Mouse (Mus musculus): ENCODE data around the gene Cgrrf1. TPM values are rescaled to one million over a fixed set of nuclear protein-coding genes. Genes with fewer than 3 reads are reported as not detected.

The Cgrrf1 gene
- polyA plus RNA-seq, 1 experiment from 2014 or later: 35.2 TPM

DNA sequence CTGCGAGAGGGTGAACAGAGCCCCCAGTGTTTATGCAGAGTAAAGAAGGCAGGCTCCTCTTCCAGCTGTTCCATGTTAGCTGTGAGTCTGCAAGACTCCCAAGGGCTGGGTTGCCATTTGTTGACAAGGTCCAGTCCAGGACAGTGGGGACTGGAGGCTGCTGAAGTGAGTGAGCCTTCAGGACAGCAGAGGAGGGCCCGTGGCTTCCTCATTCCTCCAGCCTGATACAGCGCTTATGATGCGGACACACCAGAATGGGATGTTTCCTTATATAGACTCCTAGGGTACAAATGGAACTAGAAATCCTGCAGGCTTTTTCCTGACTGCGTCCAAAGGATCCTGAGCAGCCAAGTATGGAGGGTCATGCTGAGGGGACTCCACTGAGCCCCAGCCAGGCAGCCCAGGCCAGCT is 54.0 kb downstream of the Cgrrf1 start:
- ATAC-seq (ENCODE audit: insufficient number of reproducible peaks, low FRiP score, low TSS enrichment, low read depth): no peak
- WGBS: 34% methylated on average over 5 of the region's 5 CpGs
- peaks cover 14% of the 10 kb centered on the region; the same call in 1 of the 2 replicates for H3K4me1 ChIP-seq (ENCODE audit: control insufficient read depth, insufficient read depth, low read length)
- no peak overlapping the region for H3K27ac ChIP-seq (replicated peaks; ENCODE audit: low read depth, low read length)
- peak overlapping the region; percentile 67 for H3K4me3 ChIP-seq (ENCODE audit: low read depth, low read length)
- H3K9ac ChIP-seq (ENCODE audit: low read length): no peak overlapping the region
- no peaks in the 10 kb centered on the region for H3K36me3 ChIP-seq (ENCODE audit: control insufficient read depth, insufficient read depth, low read length)
- no peaks in the 10 kb centered on the region for H3K27me3 ChIP-seq (ENCODE audit: control insufficient read depth, insufficient read depth, low read length)
- peak overlapping the region; percentile 98 for H3K4me2 ChIP-seq (ENCODE audit: low read depth, severe bottlenecking)
- peak; percentile 45 for DNase-seq (ENCODE audit: low spot score)
- H3K9me3 ChIP-seq (ENCODE audit: control insufficient read depth, low read length): no peaks in the 10 kb centered on the region

DNA sequence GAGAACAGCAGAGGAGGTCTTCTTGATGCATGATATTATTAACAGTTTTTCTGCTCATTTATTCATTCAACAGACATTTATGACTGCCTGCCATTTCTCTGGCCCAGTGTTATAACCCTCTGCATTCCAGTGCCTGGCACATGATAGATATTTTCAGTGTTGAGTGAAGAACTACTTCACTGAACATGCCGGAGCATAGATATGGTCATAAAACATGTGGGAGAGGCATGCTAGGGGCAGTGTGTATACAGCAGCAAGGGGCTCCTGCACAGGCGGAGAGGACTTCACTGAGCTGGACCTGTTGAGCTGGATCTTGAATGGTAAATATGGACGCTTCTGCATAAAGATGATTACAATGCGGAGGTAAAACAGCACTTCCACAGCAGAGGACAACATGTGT is 57.2 kb downstream of the Cgrrf1 start:
- H3K27me3 ChIP-seq (ENCODE audit: control insufficient read depth, insufficient read depth, low read length): no peaks in the 10 kb centered on the region
- ATAC-seq (ENCODE audit: insufficient number of reproducible peaks, low FRiP score, low TSS enrichment, low read depth) (no peak), DNase-seq (ENCODE audit: low spot score) (no peak)
- H3K4me3 ChIP-seq (ENCODE audit: low read depth, low read length): no peak overlapping the region
- 93% methylated on average over 4 of the region's 4 CpGs for WGBS
- peaks cover 3% of the 10 kb centered on the region; the same call in 1 of the 2 replicates for H3K4me1 ChIP-seq (ENCODE audit: control insufficient read depth, insufficient read depth, low read length)
- no peaks in the 10 kb centered on the region for H3K9me3 ChIP-seq (ENCODE audit: control insufficient read depth, low read length)
- H3K36me3 ChIP-seq (ENCODE audit: control insufficient read depth, insufficient read depth, low read length): no peaks in the 10 kb centered on the region
- H3K27ac ChIP-seq (replicated peaks; ENCODE audit: low read depth, low read length): no peak overlapping the region
- H3K9ac ChIP-seq (ENCODE audit: low read length): no peak overlapping the region
- H3K4me2 ChIP-seq (ENCODE audit: low read depth, severe bottlenecking): no peak overlapping the region

DNA sequence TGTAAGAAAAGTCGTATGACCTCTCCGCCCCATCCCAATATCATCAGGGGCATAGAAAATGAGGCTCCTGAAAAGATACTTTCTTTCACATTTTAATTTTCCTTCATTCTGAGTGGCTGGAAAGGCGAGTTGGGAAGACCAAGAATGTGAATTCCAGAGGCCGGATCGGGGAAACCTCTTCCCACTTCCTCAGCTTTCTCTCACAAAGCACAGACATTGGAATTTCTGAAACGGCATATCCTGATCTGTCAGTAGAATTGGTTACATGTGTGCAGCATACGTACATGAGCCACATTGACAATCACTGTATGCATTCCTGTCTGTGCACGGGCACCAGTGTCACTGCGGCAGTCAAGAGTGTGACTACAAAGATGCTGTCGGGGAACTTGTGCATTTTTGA is 62.0 kb downstream of the Cgrrf1 start:
- H3K27ac ChIP-seq (replicated peaks; ENCODE audit: low read depth, low read length): no peak overlapping the region
- H3K27me3 ChIP-seq (ENCODE audit: control insufficient read depth, insufficient read depth, low read length): no peaks in the 10 kb centered on the region
- no peak overlapping the region for H3K4me3 ChIP-seq (ENCODE audit: low read depth, low read length)
- H3K4me2 ChIP-seq (ENCODE audit: low read depth, severe bottlenecking): no peak overlapping the region
- H3K4me1 ChIP-seq (ENCODE audit: control insufficient read depth, insufficient read depth, low read length): no peaks in the 10 kb centered on the region
- no peak overlapping the region for H3K9ac ChIP-seq (ENCODE audit: low read length)
- no peaks in the 10 kb centered on the region for H3K9me3 ChIP-seq (ENCODE audit: control insufficient read depth, low read length)
- ATAC-seq (ENCODE audit: insufficient number of reproducible peaks, low FRiP score, low TSS enrichment, low read depth): no peak
- no peaks in the 10 kb centered on the region for H3K36me3 ChIP-seq (ENCODE audit: control insufficient read depth, insufficient read depth, low read length)
- no peak for DNase-seq (ENCODE audit: low spot score)
- WGBS: 87% methylated on average over 10 of the region's 10 CpGs

DNA sequence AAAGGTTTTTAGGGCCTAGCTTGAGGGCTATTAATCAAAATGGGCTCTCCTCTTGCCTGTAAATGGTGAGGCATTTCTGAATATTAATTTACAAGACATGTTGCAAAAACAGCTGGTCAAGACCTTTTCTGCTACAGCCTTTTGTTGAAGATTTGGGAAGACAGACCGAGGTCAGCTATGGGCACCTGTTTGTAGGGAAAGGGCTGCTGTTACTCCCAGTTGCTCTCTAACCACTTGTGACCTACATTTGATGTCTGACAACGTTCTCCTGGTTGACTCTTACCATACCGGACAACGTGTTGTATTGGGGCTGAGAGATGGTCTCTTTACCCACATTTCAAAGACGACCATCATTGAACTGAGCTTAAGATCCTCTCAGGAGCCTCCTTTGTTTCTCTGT is 66.0 kb downstream of the Cgrrf1 start:
- H3K9ac ChIP-seq (ENCODE audit: low read length): no peak overlapping the region
- ATAC-seq (ENCODE audit: insufficient number of reproducible peaks, low FRiP score, low TSS enrichment, low read depth) (no peak), DNase-seq (ENCODE audit: low spot score) (no peak)
- H3K36me3 ChIP-seq (ENCODE audit: control insufficient read depth, insufficient read depth, low read length): no peaks in the 10 kb centered on the region
- H3K4me1 ChIP-seq (ENCODE audit: control insufficient read depth, insufficient read depth, low read length): no peaks in the 10 kb centered on the region
- no peak overlapping the region for H3K4me3 ChIP-seq (ENCODE audit: low read depth, low read length)
- no peaks in the 10 kb centered on the region for H3K27me3 ChIP-seq (ENCODE audit: control insufficient read depth, insufficient read depth, low read length)
- H3K27ac ChIP-seq (replicated peaks; ENCODE audit: low read depth, low read length): no peak overlapping the region
- 82% methylated on average over 5 of the region's 5 CpGs for WGBS
- no peaks in the 10 kb centered on the region for H3K9me3 ChIP-seq (ENCODE audit: control insufficient read depth, low read length)
- no peak overlapping the region for H3K4me2 ChIP-seq (ENCODE audit: low read depth, severe bottlenecking)

DNA sequence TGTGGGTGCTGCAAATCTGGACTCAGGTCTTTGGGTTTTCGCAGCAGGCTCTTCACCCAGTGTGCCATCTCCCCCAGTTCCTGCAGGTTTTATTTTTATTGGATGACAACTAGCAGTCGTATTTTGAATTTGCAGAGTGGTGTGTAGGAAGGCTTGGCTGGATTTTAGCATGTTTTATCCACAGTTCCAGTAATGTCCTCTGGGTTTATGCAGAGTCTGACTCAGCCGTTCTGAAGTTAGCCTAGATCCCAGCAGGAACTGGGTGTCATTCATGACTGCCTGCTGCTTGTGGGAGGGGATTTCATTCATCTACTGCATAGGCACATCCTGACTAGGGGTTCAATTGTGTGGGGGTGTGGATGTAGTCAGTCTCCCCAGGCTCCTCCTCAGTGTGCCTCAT is 66.7 kb downstream of the Cgrrf1 start:
- no peaks in the 10 kb centered on the region for H3K9me3 ChIP-seq (ENCODE audit: control insufficient read depth, low read length)
- no peaks in the 10 kb centered on the region for H3K4me1 ChIP-seq (ENCODE audit: control insufficient read depth, insufficient read depth, low read length)
- H3K9ac ChIP-seq (ENCODE audit: low read length): no peak overlapping the region
- no peak overlapping the region for H3K27ac ChIP-seq (replicated peaks; ENCODE audit: low read depth, low read length)
- no peak for ATAC-seq (ENCODE audit: insufficient number of reproducible peaks, low FRiP score, low TSS enrichment, low read depth)
- no peak overlapping the region for H3K4me3 ChIP-seq (ENCODE audit: low read depth, low read length)
- no peak for DNase-seq (ENCODE audit: low spot score)
- no peaks in the 10 kb centered on the region for H3K27me3 ChIP-seq (ENCODE audit: control insufficient read depth, insufficient read depth, low read length)
- no peaks in the 10 kb centered on the region for H3K36me3 ChIP-seq (ENCODE audit: control insufficient read depth, insufficient read depth, low read length)
- WGBS: 62% methylated on average over 3 of the region's 3 CpGs
- no peak overlapping the region for H3K4me2 ChIP-seq (ENCODE audit: low read depth, severe bottlenecking)

GRCm38 (mm10) chr14:46902498-46903087 is 70.7 kb downstream of the Cgrrf1 start:
- WGBS: 92% methylated on average over 9 of the region's 9 CpGs
- no peak for DNase-seq (ENCODE audit: low spot score)
- no peaks in the 10 kb centered on the region for H3K9me3 ChIP-seq (ENCODE audit: control insufficient read depth, low read length)
- no peak overlapping the region for H3K4me3 ChIP-seq (ENCODE audit: low read depth, low read length)
- H3K27ac ChIP-seq (replicated peaks; ENCODE audit: low read depth, low read length): no peak overlapping the region
- H3K4me2 ChIP-seq (ENCODE audit: low read depth, severe bottlenecking): no peak overlapping the region
- no peaks in the 10 kb centered on the region for H3K4me1 ChIP-seq (ENCODE audit: control insufficient read depth, insufficient read depth, low read length)
- no peaks in the 10 kb centered on the region for H3K27me3 ChIP-seq (ENCODE audit: control insufficient read depth, insufficient read depth, low read length)
- ATAC-seq (ENCODE audit: insufficient number of reproducible peaks, low FRiP score, low TSS enrichment, low read depth): no peak
- no peaks in the 10 kb centered on the region for H3K36me3 ChIP-seq (ENCODE audit: control insufficient read depth, insufficient read depth, low read length)
- H3K9ac ChIP-seq (ENCODE audit: low read length): no peak overlapping the region

Other genes with a start within 250 kb of the Cgrrf1 start
- 48.1 and 48.2 TPM in 2 replicates for gene Cdkn3, start 71.6 kb upstream of the Cgrrf1 start, polyA plus RNA-seq (2014; fragmentation: Nextera tagmentation; extraction: Ambion mirVana)
- gene Cnih1, start 43.7 kb upstream of the Cgrrf1 start, polyA plus RNA-seq (2014; fragmentation: Nextera tagmentation; extraction: Ambion mirVana): 198 and 213 TPM in 2 replicates
- 99.2 and 111 TPM in 2 replicates for gene Gmfb, start 9.9 kb upstream of the Cgrrf1 start, polyA plus RNA-seq (2014; fragmentation: Nextera tagmentation; extraction: Ambion mirVana)
- 2.1 and 3.0 TPM in 2 replicates for gene Samd4, start 50.7 kb downstream of the Cgrrf1 start, polyA plus RNA-seq (2014; fragmentation: Nextera tagmentation; extraction: Ambion mirVana)